Mouse (Mus musculus) kidney, adult 2 months (tissue): ENCODE results near the gene Tmem178b. TPM values are rescaled to one million over a fixed set of nuclear protein-coding genes. Genes with fewer than 3 reads are reported as not detected.

Experiments
- DNase-seq: peaks from one replicate; pipeline ENCODE4 v3.0.0; 2021
- H3K27ac ChIP-seq: fragments of 200-500 bp; 2 replicates; pipeline ENCODE4 v1.5.1; 2012; ENCODE audit warnings: low read depth, low read length, control low read depth, inconsistent platforms; ENCODE audit not compliant: insufficient read depth
- H3K27me3 ChIP-seq: fragments of 200-500 bp; replicated peaks from 2 replicates; pipeline ENCODE4 v1.6.1; 2012; ENCODE audit warnings: mild to moderate bottlenecking, moderate library complexity, low read length, inconsistent platforms; ENCODE audit not compliant: control insufficient read depth, insufficient read depth
- H3K36me3 ChIP-seq: fragments of 200-500 bp; 2 replicates; pipeline ENCODE4 v1.6.1; 2012; ENCODE audit warnings: mild to moderate bottlenecking, moderate library complexity, low read length, inconsistent platforms; ENCODE audit not compliant: control insufficient read depth, insufficient read depth
- H3K4me1 ChIP-seq: fragments of 200-500 bp; 2 replicates; pipeline ENCODE4 v1.6.1; 2011; ENCODE audit warnings: low read length; ENCODE audit not compliant: control insufficient read depth, insufficient read depth
- H3K4me3 ChIP-seq: fragments of 200-500 bp; 2 replicates; pipeline ENCODE4 v1.5.1; 2011; ENCODE audit warnings: mild to moderate bottlenecking, low read depth, low read length, control low read depth; ENCODE audit not compliant: insufficient read depth
- CTCF ChIP-seq: fragments of 200-500 bp; conservative IDR thresholded peaks from 2 replicates; pipeline ENCODE4 v1.5.1; 2011; ENCODE audit warnings: low read depth, mild to moderate bottlenecking, control low read depth, low read length, moderate library complexity, mixed read lengths; ENCODE audit not compliant: insufficient read depth, insufficient read length
- POLR2A ChIP-seq: fragments of 200-500 bp; IDR thresholded peaks from one replicate; pipeline ENCODE4 v1.6.1; 2011; ENCODE audit warnings: low read depth, low read length, control low read depth
- WGBS: fragments of 180-500 bp; shearing (Covaris S2); methylation state at CpG from one replicate; pipeline ENCODE4 v1.1.7; 2018; 5-methylcytosine and 5-hydroxymethylcytosine counted together
- polyA plus RNA-seq: library from polyadenylated mRNA; depleted of rRNA; stranded (reverse); fragments of >200 nt; gene quantifications from 2 replicates; pipeline ENCODE4 v1.2.3, GENCODE M21; 2012

Tmem178b gene
- polyA plus RNA-seq, 1 experiment = 1.3 TPM

- Histone ChIP-seq H3K27ac (no peak overlapping the region), H3K4me1 (no peaks in the 10 kb centered on the region), H3K4me3 (no peak overlapping the region), H3K27me3 (no peaks in the 10 kb centered on the region), H3K36me3 (no peaks in the 10 kb centered on the region)
- WGBS = 81% methylated on average over 2 of the region's 2 CpGs
- no peak for DNase-seq
- TF ChIP-seq POLR2A (no peak), CTCF (no peak)
Measured at GRCm38 (mm10) chr6:40228981-40229380, 355.9 kb downstream of the Tmem178b start.

DNA sequence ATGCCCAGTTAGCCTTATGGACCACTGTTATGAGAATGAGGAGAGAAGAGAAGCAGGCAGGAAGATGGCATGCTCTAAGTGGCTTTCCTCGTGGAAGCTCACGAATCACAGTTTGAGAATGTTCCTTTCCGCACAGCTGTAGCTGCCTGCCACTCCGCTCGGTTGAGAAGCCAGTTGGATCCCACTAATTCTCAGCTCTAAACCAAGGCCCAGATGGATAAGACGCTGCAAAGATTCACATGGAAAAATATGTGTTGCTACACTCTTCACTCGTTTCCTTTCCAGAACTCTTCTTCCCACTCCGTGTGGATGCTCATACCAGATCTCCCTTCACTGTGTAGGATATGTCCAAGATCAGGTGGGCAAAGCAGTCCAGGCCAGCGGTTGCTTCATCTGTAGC lies 356.9 kb downstream of the Tmem178b start:
- DNase-seq = no peak
- Histone ChIP-seq H3K4me1 (no peaks in the 10 kb centered on the region), H3K4me3 (no peak overlapping the region), H3K36me3 (no peaks in the 10 kb centered on the region), H3K27ac (no peak overlapping the region), H3K27me3 (no peaks in the 10 kb centered on the region)
- WGBS = 93% methylated on average over 9 of the region's 9 CpGs
- no peak for TF ChIP-seq CTCF
- no peak for TF ChIP-seq POLR2A

- TF ChIP-seq POLR2A = no peak
- no peak for TF ChIP-seq CTCF
- no peaks in the 10 kb centered on the region for H3K27me3 ChIP-seq
- DNase-seq = no peak
- no peak overlapping the region for H3K4me3 ChIP-seq
- 33% methylated on average over 5 of the region's 5 CpGs for WGBS
- H3K27ac ChIP-seq = no peak overlapping the region
- H3K36me3 ChIP-seq = no peaks in the 10 kb centered on the region
- H3K4me1 ChIP-seq = no peaks in the 10 kb centered on the region
Measured at GRCm38 (mm10) chr6:40234066-40234465, 361.0 kb downstream of the Tmem178b start.

GRCm38 (mm10) chr6:40235793-40236470 lies 362.9 kb downstream of the Tmem178b start:
- Histone ChIP-seq H3K27ac (no peak overlapping the region), H3K4me1 (peaks cover 3% of the 10 kb centered on the region), H3K36me3 (no peaks in the 10 kb centered on the region), H3K27me3 (no peaks in the 10 kb centered on the region), H3K4me3 (no peak overlapping the region)
- WGBS = 41% methylated on average over 10 of the region's 10 CpGs
- DNase-seq = peak; percentile 78
- TF ChIP-seq CTCF = peak; percentile 81
- no peak for TF ChIP-seq POLR2A

DNA sequence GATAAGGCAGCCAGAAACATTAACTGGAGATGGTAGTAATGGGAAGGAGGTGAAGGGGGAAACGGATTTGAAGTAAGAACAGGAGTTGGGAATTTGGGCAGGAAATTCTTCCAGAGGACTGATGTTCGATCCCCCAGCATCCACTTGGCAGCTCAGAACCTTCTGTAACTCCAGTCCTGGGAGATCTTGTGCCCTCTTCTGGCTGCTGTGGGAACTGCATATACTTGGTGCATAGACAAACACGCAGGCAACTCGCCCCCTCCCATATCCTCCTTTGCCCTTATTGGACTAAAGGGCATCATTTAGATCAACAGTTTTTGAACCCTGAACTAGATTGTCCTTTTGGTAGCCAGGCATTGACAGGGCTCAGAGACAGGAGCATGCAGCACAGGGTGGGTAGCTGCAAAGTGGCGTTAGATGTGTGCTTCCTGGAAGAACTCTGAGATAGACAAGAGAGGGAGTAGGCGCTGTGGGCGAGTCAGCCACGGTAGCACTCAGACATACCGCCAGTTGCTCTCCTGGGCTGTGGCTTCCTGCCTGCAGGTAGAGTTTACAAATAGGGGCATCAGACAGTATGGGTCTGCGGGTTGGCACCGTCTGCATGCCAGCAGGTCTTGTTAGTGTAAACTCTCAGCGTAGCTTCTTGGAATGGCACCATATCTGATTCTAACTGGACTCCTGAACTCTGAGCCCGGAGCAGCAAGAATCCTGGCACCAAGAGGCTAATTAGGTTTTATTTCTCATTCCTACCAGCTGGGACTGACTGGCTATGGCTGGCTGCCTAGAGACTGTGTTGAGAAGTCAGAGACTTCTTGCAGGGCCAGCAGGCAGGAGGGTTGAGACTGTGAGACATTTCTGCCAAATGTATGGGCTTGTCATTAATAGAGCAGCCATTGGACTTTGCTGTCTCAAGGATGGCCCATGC lies 364.0 kb downstream of the Tmem178b start:
- H3K4me1 ChIP-seq = peaks cover 6% of the 10 kb centered on the region
- 48% methylated on average over 13 of the region's 13 CpGs for WGBS
- no peak overlapping the region for H3K4me3 ChIP-seq
- no peak overlapping the region for H3K27ac ChIP-seq
- peak; percentile 90 for DNase-seq
- TF ChIP-seq CTCF (peak; percentile 55), POLR2A (no peak)
- no peaks in the 10 kb centered on the region for H3K27me3 ChIP-seq
- no peaks in the 10 kb centered on the region for H3K36me3 ChIP-seq

DNA sequence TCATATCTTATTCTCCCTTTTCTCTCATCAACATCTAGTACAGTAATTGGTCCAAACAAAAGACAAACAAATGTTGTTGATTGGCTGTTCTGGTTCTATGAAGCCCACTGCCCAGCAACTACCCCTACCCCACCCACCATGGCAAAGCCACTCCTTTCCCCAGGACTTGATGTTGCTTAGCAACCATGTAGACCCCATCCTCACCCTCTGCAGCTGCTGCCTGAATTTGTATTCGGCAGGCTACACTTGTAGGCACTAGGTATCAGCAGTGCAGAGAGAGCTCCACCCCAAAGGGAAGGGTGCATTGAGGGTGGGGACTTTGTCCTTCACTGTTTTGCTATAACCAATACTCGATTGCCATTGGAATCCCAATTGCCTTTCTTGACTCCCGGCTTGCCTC lies 365.8 kb downstream of the Tmem178b start:
- Histone ChIP-seq H3K36me3 (no peaks in the 10 kb centered on the region), H3K4me3 (no peak overlapping the region), H3K27ac (no peak overlapping the region), H3K27me3 (no peaks in the 10 kb centered on the region), H3K4me1 (peaks cover 6% of the 10 kb centered on the region)
- WGBS = 73% methylated on average over 3 of the region's 3 CpGs
- no peak for DNase-seq
- TF ChIP-seq POLR2A (no peak), CTCF (no peak)

DNA sequence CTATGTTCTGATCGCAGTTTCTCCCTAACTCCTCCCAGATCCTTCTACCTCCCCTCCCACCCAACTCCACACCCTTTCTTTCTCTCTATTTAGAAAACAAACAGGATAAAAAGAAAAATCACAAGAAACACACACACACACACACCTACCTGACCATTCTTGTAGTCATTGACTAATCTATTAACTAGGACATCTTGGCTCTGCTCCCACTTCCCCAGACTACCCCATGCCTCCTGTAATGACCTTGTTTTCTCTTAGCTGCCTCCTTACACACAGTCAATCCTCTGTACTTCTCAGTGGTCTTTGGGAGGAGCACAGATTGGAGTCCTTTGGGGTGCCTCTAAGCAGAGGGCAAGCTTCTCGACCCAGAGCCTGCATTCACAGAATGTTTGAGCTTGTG lies 367.6 kb downstream of the Tmem178b start:
- no peak for TF ChIP-seq CTCF
- no peak for TF ChIP-seq POLR2A
- 26% methylated on average over 2 of the region's 2 CpGs for WGBS
- H3K4me1 ChIP-seq = peaks cover 6% of the 10 kb centered on the region
- H3K27ac ChIP-seq = peak overlapping the region; percentile 54
- no peaks in the 10 kb centered on the region for H3K36me3 ChIP-seq
- no peaks in the 10 kb centered on the region for H3K27me3 ChIP-seq
- DNase-seq = peak; percentile 83
- no peak overlapping the region for H3K4me3 ChIP-seq
